Mouse (Mus musculus): ENCODE results near the gene Galnt11. TPM values are rescaled to one million over a fixed set of nuclear protein-coding genes. Genes with fewer than 3 reads are reported as not detected.
A peak's percentile ranks its signal among the peaks of the same experiment; 100 is the strongest.
"Not testable (repeated sequence)": the region's sequence is repeated elsewhere in the genome, so short reads cannot be mapped to it uniquely, and the experiment has no call there.

Galnt11 gene
- 39.2 and 39.5 TPM in 2 replicates for polyA plus RNA-seq (2016; fragmentation: Nextera tagmentation; extraction: Ambion mirVana)

DNA sequence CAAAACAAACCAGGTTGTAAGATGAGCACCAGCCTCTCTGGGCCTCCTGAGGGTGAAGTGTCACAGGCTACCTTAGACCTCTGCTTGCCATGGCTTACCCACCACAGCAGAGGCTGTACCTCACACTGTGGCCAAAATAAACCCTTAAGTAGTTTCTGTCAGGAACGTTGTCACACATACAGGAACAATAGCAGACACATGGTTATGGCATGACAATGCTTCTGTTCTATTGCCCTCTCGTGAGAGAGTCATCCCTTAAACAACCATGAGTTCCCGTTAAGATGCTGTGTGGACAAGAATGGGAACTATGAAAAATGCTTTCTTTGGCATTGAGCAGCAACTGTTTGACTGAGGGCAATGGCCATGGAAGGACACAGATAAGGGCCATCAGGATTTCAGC lies at the start of gene Galnt11:
Gene Galnt11 (plus strand): TSS at position 301 of the 400 bp plus-strand sequence.
- WGBS, result 91% methylated on average over 3 of the region's 3 CpGs
- Histone ChIP-seq H3K27ac (peak within 1 kb of the TSS; percentile 92), H3K4me2 (replicated peaks) (peak within 1 kb of the TSS; percentile 61), H3K4me3 (peak within 1 kb of the TSS; percentile 78), H3K36me3 (no peaks in the 10 kb centered on the region), H3K4me1 (peaks cover 8% of the 10 kb centered on the region; the same call in 1 of the 2 replicates), H3K9me3 (no peaks in the 10 kb centered on the region), H3K9ac (peak within 1 kb of the TSS; percentile 87), H3K27me3 (no peaks in the 10 kb centered on the region)
- no peak for ATAC-seq (ENCODE audit: insufficient number of reproducible peaks, insufficient read depth, low FRiP score, low TSS enrichment)

DNA sequence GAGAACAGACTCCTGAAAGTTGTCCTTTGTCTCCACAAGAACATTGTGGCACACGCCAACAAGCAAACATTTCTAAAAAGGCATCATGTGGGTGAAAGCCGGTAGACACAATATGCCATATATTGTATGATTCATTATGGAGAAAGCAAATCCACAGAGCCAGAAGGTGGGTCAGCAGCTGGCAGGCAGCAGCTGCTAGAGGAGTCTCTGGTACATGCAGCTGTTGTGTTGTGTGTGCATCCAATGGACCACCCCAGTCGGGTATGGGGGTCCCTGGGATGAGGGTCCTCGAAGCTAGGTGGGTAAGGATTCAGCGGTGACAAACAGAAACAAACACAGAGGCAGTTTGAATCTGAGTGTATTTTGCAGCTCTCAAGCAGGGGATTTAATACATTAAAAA lies 43.8 kb upstream of the Galnt11 start:
- H3K36me3 ChIP-seq; ATAC-seq (ENCODE audit: insufficient number of reproducible peaks, insufficient read depth, low FRiP score, low TSS enrichment); H3K27ac ChIP-seq; H3K9ac ChIP-seq; H3K4me2 ChIP-seq (replicated peaks); H3K4me3 ChIP-seq; H3K27me3 ChIP-seq; H3K4me1 ChIP-seq; H3K9me3 ChIP-seq: not testable (repeated sequence)
- WGBS, result 89% methylated on average over 5 of the region's 5 CpGs

DNA sequence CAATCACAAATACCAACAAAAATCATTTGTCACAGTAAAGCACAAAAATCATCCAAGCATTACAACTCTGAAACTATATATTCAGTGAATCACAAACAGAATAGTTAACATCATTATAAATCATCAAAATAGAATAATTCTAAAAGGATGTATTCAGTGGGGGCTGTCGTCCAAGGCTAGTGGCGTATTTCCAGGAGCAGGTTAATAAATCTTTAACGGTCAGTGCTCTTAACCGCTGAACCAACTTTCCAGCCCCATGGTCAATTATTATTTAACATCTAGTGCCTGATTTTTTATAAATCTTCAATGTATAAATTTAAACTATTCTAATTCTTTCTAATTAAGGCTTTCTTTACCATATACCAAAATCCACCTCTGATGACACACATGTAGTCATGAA lies 43.2 kb upstream of the Galnt11 start:
- 93% methylated on average over 4 of the region's 4 CpGs for WGBS
- ATAC-seq (ENCODE audit: insufficient number of reproducible peaks, insufficient read depth, low FRiP score, low TSS enrichment); H3K27ac ChIP-seq; H3K36me3 ChIP-seq; H3K4me3 ChIP-seq; H3K27me3 ChIP-seq; H3K9ac ChIP-seq; H3K4me1 ChIP-seq; H3K9me3 ChIP-seq; H3K4me2 ChIP-seq (replicated peaks): not testable (repeated sequence)

DNA sequence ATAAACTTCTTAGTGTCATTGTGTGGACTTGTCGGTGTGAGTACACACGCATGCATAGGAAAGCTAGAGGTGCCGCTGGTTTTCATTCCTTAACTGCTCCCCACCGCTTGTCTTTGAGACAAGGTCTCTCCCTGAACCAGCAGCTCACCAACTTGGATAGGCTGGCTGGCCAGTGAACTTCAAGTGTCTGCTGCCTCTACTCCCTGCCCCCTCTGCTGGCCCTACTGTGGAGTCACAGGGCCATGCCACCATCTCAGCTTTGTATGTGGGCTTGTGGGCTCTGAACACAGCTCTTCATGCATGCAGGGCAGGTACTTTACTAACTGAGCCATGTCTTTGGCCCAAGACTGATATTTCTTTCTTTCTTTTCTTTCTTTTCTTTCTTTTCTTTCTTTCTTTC lies 42.4 kb upstream of the Galnt11 start:
- Histone ChIP-seq H3K9ac (no peak overlapping the region), H3K36me3 (no peaks in the 10 kb centered on the region), H3K27ac (no peak overlapping the region), H3K4me1 (peaks cover 4% of the 10 kb centered on the region; the same call in 1 of the 2 replicates), H3K4me2 (replicated peaks) (no peak overlapping the region), H3K27me3 (no peaks in the 10 kb centered on the region), H3K4me3 (no peak overlapping the region), H3K9me3 (no peaks in the 10 kb centered on the region)
- 93% methylated on average over 4 of the region's 4 CpGs for WGBS
- no peak for ATAC-seq (ENCODE audit: insufficient number of reproducible peaks, insufficient read depth, low FRiP score, low TSS enrichment)

DNA sequence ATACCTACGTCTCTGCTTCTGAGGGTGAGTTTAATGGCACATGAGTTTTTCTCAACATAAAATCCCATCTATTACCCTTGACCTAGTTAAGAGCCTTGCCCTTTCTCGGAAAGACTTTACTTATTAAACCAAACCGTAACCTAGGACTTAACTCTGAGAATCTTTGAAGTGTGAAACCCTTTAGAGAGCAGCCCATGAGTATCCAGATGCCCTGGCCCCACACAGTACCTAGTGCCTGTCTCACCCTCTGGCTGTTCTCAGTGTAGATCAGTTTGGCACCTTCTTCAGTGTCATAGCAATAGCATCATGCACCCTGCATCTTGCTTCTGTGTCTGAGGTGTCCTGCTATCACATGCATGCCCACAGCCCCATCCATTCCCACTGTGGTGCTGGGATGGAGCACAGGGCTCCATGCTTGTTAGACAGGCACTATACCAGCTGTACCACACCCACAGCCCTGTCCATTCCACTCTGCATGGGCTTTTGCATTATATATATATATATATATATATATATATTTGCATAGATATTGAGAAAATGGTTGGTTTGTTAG lies 41.7 kb upstream of the Galnt11 start:
- Histone ChIP-seq H3K4me2 (replicated peaks) (no peak overlapping the region), H3K4me3 (no peak overlapping the region), H3K9me3 (no peaks in the 10 kb centered on the region), H3K9ac (no peak overlapping the region), H3K27me3 (no peaks in the 10 kb centered on the region), H3K36me3 (no peaks in the 10 kb centered on the region), H3K4me1 (peaks cover 4% of the 10 kb centered on the region; the same call in 1 of the 2 replicates), H3K27ac (no peak overlapping the region)
- no peak for ATAC-seq (ENCODE audit: insufficient number of reproducible peaks, insufficient read depth, low FRiP score, low TSS enrichment)
- 94% methylated on average over 3 of the region's 3 CpGs for WGBS

DNA sequence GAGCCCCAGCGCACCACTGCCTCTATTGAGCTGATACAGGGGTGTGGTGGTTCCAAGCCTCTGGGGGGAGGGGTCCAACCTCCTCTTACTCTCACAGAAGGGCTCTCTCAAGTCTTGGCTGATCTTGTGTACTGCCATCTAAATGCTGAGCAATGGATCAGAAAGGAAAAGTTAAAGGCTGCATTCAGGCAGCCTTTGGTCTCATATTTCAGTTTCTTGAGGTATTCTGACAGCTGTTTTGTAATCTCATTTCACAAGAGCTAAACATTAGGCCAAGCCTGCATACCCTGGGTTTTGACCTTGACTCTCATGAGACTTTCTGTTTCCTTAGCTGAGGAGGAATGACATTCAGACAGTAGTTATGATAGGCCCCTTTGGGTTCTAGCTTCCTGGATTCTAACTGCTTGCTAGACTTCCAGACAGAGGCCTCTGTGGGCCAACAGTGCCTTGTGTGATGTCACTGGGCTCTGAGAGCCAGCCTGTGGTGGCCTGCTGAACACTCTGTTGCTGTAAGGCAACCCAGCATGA lies 40.6 kb upstream of the Galnt11 start, which contains the start of gene Galntl5:
Gene Galntl5 (plus strand): TSS at position 457 of the 528 bp plus-strand sequence.
- no peak within 1 kb of the TSS for H3K9ac ChIP-seq
- no peaks in the 10 kb centered on the region for H3K36me3 ChIP-seq
- 0 out of 2 replicates have a peak within 1 kb of the TSS, but pooled peaks have one; percentile 23 for H3K27ac ChIP-seq
- 79% methylated on average over 1 of the region's 1 CpGs for WGBS
- no peak within 1 kb of the TSS for H3K4me2 ChIP-seq (replicated peaks)
- peaks cover 4% of the 10 kb centered on the region; the same call in 1 of the 2 replicates for H3K4me1 ChIP-seq
- no peaks in the 10 kb centered on the region for H3K27me3 ChIP-seq
- H3K4me3 ChIP-seq, result no peak within 1 kb of the TSS
- no peaks in the 10 kb centered on the region for H3K9me3 ChIP-seq
- ATAC-seq (ENCODE audit: insufficient number of reproducible peaks, insufficient read depth, low FRiP score, low TSS enrichment), result no peak

DNA sequence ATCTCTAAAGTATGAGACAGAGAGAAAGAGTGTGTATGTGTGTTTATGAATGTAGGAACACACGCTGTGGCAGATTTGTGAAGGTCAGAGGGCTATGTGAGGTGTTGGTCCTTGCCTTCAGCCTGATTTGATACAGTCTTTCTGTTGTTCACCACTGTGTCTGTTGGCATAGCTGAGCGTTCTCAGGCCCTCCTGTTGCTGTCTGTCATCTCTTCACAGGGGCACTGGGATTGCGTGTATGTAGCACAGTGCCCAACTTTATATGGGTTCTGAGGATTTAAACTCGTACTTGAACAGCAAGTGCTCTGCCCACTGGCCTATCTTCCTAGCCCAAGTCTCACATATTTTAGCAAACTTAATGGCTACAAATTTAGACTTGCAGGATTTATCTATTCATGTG lies 38.1 kb upstream of the Galnt11 start:
- ATAC-seq (ENCODE audit: insufficient number of reproducible peaks, insufficient read depth, low FRiP score, low TSS enrichment), result no peak
- H3K4me1 ChIP-seq, result peaks cover 14% of the 10 kb centered on the region; the same call in 1 of the 2 replicates
- no peaks in the 10 kb centered on the region for H3K36me3 ChIP-seq
- no peak overlapping the region for H3K9ac ChIP-seq
- H3K9me3 ChIP-seq, result no peaks in the 10 kb centered on the region
- H3K4me3 ChIP-seq, result no peak overlapping the region
- no peaks in the 10 kb centered on the region for H3K27me3 ChIP-seq
- WGBS, result 73% methylated on average over 4 of the region's 4 CpGs
- H3K27ac ChIP-seq, result no peak overlapping the region
- H3K4me2 ChIP-seq (replicated peaks), result no peak overlapping the region

DNA sequence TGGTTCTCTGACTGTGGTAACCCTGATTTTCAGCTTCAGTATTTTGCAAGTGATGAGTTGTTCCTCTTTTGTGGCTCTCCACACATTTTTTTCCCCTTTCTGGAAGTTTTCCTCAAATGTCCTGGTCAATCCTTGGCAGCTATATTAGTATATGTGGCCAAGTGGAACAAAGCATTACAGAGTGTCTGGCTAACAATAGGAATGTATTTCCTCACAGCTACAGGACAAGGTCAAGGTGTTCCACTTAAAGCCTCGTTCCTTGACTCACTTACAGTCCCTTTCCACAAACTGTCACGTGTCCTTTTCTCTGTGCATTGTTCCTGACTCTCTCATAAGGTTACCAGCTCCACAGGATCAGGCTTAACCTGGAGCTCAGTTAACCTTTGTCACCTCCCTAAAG lies 37.1 kb upstream of the Galnt11 start:
- no peak overlapping the region for H3K27ac ChIP-seq
- WGBS, result 56% methylated on average over 2 of the region's 2 CpGs
- H3K27me3 ChIP-seq, result no peaks in the 10 kb centered on the region
- H3K9ac ChIP-seq, result no peak overlapping the region
- H3K36me3 ChIP-seq, result no peaks in the 10 kb centered on the region
- ATAC-seq (ENCODE audit: insufficient number of reproducible peaks, insufficient read depth, low FRiP score, low TSS enrichment), result no peak
- H3K4me3 ChIP-seq, result no peak overlapping the region
- H3K4me1 ChIP-seq, result peaks cover 16% of the 10 kb centered on the region; the same call in 1 of the 2 replicates
- H3K4me2 ChIP-seq (replicated peaks), result no peak overlapping the region
- no peaks in the 10 kb centered on the region for H3K9me3 ChIP-seq

DNA sequence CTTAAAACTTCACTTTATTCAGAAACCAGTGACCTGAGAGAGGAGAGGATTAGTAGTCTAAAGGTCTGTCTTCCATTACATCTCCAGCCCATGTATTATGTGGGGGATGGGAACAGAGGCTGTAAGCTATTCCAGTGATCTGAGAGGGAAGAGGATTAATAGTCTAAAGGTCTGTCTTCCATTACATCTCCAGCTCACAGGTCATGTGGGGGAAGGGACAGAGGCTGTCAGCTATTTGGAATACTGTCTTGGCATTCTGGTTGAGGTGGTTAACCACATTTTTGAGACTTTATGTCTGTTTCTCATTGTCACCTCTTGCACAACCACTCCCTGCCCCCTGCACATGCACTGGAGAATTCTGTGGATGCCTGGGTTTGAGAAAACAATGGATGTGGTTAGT lies 34.0 kb upstream of the Galnt11 start:
- no peak overlapping the region for H3K4me2 ChIP-seq (replicated peaks)
- no peaks in the 10 kb centered on the region for H3K9me3 ChIP-seq
- H3K27me3 ChIP-seq, result no peaks in the 10 kb centered on the region
- H3K4me1 ChIP-seq, result 0 out of 2 replicates have a peak, but pooled peaks cover 12% of the 10 kb centered on the region
- no peak overlapping the region for H3K27ac ChIP-seq
- H3K4me3 ChIP-seq, result no peak overlapping the region
- ATAC-seq (ENCODE audit: insufficient number of reproducible peaks, insufficient read depth, low FRiP score, low TSS enrichment), result no peak
- no peaks in the 10 kb centered on the region for H3K36me3 ChIP-seq
- no peak overlapping the region for H3K9ac ChIP-seq

DNA sequence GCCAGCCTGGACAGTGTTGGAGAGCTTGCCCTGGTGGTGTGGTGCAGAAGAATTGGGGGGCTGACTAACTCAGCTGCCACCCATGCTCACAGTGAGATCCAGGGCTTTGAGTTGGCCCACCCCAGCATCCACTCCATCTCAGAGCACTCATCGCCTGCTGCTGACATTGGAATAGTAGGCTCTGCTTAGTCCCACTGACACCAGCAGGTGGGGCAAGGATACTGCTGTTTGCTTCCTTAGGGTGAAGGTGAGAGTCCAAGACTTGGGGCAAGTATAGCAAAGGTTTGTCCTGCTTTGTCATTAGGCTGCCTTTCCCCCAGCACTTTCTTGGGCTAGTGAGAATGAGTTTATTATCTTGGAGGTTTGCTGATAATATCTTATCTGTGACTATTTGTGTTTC lies 32.9 kb upstream of the Galnt11 start:
- Histone ChIP-seq H3K27ac (no peak overlapping the region), H3K9ac (no peak overlapping the region), H3K36me3 (no peaks in the 10 kb centered on the region), H3K9me3 (no peaks in the 10 kb centered on the region), H3K4me1 (0 out of 2 replicates have a peak, but pooled peaks cover 12% of the 10 kb centered on the region), H3K27me3 (no peaks in the 10 kb centered on the region), H3K4me2 (replicated peaks) (no peak overlapping the region), H3K4me3 (no peak overlapping the region)
- no peak for ATAC-seq (ENCODE audit: insufficient number of reproducible peaks, insufficient read depth, low FRiP score, low TSS enrichment)
- 50% methylated on average over 1 of the region's 1 CpGs for WGBS

DNA sequence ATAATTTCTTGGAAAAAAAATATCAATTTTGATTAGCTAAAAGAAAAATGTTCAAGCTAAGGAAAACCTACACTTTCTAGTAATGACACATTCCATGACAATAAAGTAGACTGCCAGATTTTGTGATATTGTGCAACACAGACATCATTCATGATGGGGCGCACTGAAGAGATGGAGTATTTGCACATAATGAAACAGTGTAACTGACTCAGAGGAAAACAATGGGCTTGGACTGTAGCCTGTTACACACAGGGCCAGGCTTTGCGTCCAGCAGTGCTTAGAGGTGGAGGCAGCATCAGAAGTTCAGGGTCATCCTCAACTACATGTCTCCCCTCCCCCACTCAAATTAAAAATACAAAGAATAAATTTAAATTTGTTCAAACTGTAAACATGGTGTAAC lies 31.2 kb upstream of the Galnt11 start:
- Histone ChIP-seq H3K4me3 (no peak overlapping the region), H3K4me1 (0 out of 2 replicates have a peak, but pooled peaks cover 12% of the 10 kb centered on the region), H3K27ac (no peak overlapping the region), H3K9ac (no peak overlapping the region), H3K36me3 (no peaks in the 10 kb centered on the region), H3K9me3 (no peaks in the 10 kb centered on the region), H3K27me3 (no peaks in the 10 kb centered on the region), H3K4me2 (replicated peaks) (no peak overlapping the region)
- 82% methylated on average over 2 of the region's 2 CpGs for WGBS
- ATAC-seq (ENCODE audit: insufficient number of reproducible peaks, insufficient read depth, low FRiP score, low TSS enrichment), result no peak

DNA sequence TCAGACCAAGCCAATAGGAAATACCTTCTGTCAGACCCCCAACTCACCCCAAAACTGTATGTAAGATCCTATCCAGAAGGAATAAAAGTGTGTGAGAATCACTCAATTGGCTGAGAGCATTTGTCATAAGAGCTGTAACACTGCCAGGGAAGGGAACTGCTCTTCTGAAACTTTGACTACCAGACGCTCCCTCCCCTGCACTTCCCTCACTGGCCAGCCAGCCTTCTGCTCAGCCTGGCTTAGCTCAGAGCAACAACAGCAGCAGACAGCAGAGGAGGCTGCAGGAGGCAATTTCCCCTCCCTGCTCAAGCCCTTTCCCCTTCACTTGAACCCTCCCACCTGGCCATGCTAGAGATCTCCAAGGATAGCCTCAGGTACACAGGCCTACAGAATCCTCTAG lies 9.8 kb upstream of the Galnt11 start:
- H3K9me3 ChIP-seq, result no peaks in the 10 kb centered on the region
- no peak overlapping the region for H3K27ac ChIP-seq
- H3K9ac ChIP-seq, result no peak overlapping the region
- 100% methylated on average over 1 of the region's 1 CpGs for WGBS
- ATAC-seq (ENCODE audit: insufficient number of reproducible peaks, insufficient read depth, low FRiP score, low TSS enrichment), result no peak
- H3K36me3 ChIP-seq, result no peaks in the 10 kb centered on the region
- H3K4me1 ChIP-seq, result no peaks in the 10 kb centered on the region
- no peak overlapping the region for H3K4me2 ChIP-seq (replicated peaks)
- H3K4me3 ChIP-seq, result no peak overlapping the region
- H3K27me3 ChIP-seq, result no peaks in the 10 kb centered on the region

Data from embryonic facial prominence, embryonic 12.5 days (tissue).